Mouse (Mus musculus) kidney, adult 2 months (tissue): ENCODE measurements around the gene Hlf.

Experiments
- CTCF ChIP-seq: fragments of 200-500 bp; conservative IDR thresholded peaks from 2 replicates; pipeline ENCODE4 v1.5.1; 2011; ENCODE audit warnings: low read depth, mild to moderate bottlenecking, control low read depth, low read length, moderate library complexity, mixed read lengths; ENCODE audit not compliant: insufficient read depth, insufficient read length
- POLR2A ChIP-seq: fragments of 200-500 bp; IDR thresholded peaks from one replicate; pipeline ENCODE4 v1.6.1; 2011; ENCODE audit warnings: low read depth, low read length, control low read depth

DNA sequence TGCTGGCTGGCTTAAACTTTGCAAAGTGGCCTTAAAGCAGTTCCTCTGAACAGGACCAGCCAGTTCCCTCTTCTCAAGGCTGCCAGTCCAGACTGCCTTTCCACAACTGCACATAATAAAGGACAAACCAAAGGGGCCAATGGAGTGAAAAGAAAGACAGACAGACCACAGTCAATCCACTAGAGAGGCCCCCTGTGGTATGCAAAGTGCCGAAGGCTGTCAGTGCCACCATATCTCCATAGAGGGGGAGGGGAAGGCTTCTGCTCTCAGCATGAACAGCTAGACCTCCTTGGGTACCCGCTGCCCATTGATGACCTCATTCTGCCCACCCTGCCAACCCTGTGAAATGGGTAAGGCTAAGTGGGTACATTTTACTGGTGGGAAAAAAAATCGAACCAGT lies 34.7 kb downstream of the Hlf start:
- TF ChIP-seq CTCF (no peak), POLR2A (no peak)
